Mouse (Mus musculus): ENCODE results near the gene Mcm3ap.

Mcm3ap gene

DNA sequence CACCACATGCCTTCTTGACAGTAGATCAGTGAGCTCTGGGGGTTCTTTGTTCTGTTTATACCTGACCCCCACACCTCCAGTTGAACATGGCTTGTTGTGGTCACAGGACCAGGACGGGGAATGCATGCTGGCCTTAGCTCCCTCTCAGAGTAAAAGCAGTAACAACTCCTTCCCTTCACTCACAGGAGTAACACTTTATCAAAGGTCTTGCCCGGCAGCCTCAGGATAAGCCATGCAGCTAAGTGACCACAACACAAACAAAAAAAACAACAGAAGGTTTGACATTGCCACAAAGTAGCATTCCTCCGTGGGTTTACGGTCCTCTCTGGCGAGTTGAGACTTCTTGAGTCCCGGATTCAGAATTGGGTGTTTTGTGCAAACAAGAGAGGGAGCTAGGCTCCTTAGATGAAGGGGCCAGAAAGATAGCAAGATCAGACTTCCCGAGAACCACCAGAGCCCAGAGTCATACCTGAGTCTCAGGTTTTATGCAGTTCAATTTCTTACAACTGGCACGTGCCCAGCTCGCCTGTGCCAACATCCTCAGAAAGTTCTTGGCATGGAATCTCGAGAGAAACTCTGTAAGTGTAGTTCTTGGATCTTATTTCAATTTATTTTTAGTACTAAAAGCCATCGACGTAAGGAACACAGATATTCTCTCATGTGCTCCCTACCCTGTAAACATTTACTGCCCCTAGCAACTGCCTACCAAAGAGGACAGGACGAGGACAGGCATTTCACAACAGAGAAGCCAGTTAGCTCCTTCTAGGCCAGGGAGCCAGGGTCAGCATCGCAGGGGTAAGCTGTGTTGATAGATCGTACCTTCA, 21.1 kb upstream of the Mcm3ap start:
- H3K9me3 ChIP-seq (ENCODE audit: low read length), result no peaks in the 10 kb centered on the region
- TF ChIP-seq CTCF (conservative IDR thresholded peaks at IDR 0.05; ENCODE audit: low read length), result no peak
- TF ChIP-seq NANOG (IDR thresholded peaks at IDR 0.05; ENCODE audit: borderline replicate concordance, low read length), result peak; percentile 35; the same call in 1 of the 2 replicates
- no peak for TF ChIP-seq POU5F1 (IDR thresholded peaks at IDR 0.05; ENCODE audit: borderline replicate concordance, low read length)
- peaks cover 53% of the 10 kb centered on the region for H3K4me1 ChIP-seq (replicated peaks; ENCODE audit: low read depth, low read length)
- no peak overlapping the region for H3K4me3 ChIP-seq (replicated peaks; ENCODE audit: low read length)
- H3K36me3 ChIP-seq (ENCODE audit: insufficient read depth, low read length), result no peaks in the 10 kb centered on the region
- no peaks in the 10 kb centered on the region for H3K27me3 ChIP-seq (ENCODE audit: insufficient read depth, low read length)

DNA sequence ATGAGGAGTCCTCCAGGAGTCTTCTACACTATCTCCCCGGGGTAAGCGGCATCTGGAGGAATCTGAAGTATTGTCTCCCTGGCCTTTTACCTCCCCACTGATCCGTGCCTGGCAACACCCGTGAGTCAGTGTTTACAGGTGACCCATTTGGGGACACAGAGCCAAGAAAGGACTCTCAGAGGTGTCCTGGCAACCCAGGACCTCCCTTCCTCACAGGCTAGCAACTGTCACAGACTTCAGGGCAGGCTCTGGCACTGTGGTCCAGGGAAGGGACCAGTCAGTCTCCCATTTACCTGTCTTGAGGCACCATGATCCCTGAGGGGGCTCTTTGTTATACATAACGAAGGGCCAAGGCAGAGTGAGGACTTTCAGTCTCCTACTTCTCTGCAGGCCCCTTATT, 19.9 kb upstream of the Mcm3ap start, which contains the start of gene 2610028H24Rik:
Gene 2610028H24Rik, plus strand, starts transcription at position 231 of the 400 bp plus-strand sequence.
- Histone ChIP-seq H3K9me3 (ENCODE audit: low read length) (no peaks in the 10 kb centered on the region), H3K4me1 (replicated peaks; ENCODE audit: low read depth, low read length) (peaks cover 45% of the 10 kb centered on the region), H3K27me3 (ENCODE audit: insufficient read depth, low read length) (no peaks in the 10 kb centered on the region), H3K4me3 (replicated peaks; ENCODE audit: low read length) (no peak within 1 kb of the TSS), H3K36me3 (ENCODE audit: insufficient read depth, low read length) (no peaks in the 10 kb centered on the region)
- TF ChIP-seq NANOG (IDR thresholded peaks at IDR 0.05; ENCODE audit: borderline replicate concordance, low read length) (no peak), POU5F1 (IDR thresholded peaks at IDR 0.05; ENCODE audit: borderline replicate concordance, low read length) (no peak), CTCF (conservative IDR thresholded peaks at IDR 0.05; ENCODE audit: low read length) (no peak)

DNA sequence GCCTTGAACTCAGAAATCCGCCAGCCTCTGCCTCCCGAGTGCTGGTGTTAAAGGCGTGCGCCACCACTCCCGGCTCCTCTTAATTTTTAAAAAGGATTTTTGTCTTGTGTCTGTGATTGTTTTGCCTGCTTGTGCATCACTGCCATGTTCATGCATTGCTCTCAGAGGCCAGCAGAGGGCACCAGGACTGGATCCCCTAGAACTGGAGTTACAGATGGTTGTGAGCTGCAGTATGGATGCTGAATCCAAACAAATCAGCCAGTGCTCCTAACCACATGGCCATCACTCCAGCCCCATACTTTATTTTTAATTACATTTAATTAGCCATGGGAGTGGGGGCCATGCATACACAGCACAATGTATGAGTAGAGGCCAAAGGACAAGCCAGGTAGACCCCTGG, 13.4 kb upstream of the Mcm3ap start:
- peak; percentile 76 for TF ChIP-seq CTCF (conservative IDR thresholded peaks at IDR 0.05; ENCODE audit: low read length)
- TF ChIP-seq NANOG (IDR thresholded peaks at IDR 0.05; ENCODE audit: borderline replicate concordance, low read length), result no peak
- Histone ChIP-seq H3K9me3 (ENCODE audit: low read length) (peaks cover 21% of the 10 kb centered on the region), H3K27me3 (ENCODE audit: insufficient read depth, low read length) (no peaks in the 10 kb centered on the region), H3K4me1 (replicated peaks; ENCODE audit: low read depth, low read length) (peaks cover 11% of the 10 kb centered on the region), H3K36me3 (ENCODE audit: insufficient read depth, low read length) (peaks cover 5% of the 10 kb centered on the region; the same call in 1 of the 2 replicates), H3K4me3 (replicated peaks; ENCODE audit: low read length) (no peak overlapping the region)

DNA sequence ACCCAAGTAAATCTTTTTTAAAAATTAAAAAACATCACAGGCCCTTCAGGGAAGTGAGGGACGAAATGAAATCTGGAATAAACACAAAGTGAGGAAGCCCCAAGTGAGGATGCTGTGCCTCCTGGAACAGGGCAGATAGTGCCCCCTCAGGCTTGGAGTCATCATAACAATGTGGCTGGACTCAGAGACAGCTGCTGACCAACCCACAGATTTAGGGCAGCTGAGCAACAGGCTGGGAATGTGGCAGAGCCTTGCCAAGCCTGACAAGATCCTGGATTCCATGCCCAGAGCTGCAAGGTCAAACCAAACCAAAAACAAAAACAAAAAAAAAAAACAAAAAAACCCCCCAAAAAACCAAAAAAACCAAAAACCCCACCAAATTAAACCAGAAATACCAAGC, 7.5 kb upstream of the Mcm3ap start:
- Histone ChIP-seq H3K36me3 (ENCODE audit: insufficient read depth, low read length) (peaks cover 28% of the 10 kb centered on the region), H3K27me3 (ENCODE audit: insufficient read depth, low read length) (no peaks in the 10 kb centered on the region), H3K4me3 (replicated peaks; ENCODE audit: low read length) (no peak overlapping the region), H3K4me1 (replicated peaks; ENCODE audit: low read depth, low read length) (peaks cover 29% of the 10 kb centered on the region), H3K9me3 (ENCODE audit: low read length) (peaks cover 26% of the 10 kb centered on the region)
- no peak for TF ChIP-seq NANOG (IDR thresholded peaks at IDR 0.05; ENCODE audit: borderline replicate concordance, low read length)
- no peak for TF ChIP-seq CTCF (conservative IDR thresholded peaks at IDR 0.05; ENCODE audit: low read length)
- no peak for TF ChIP-seq POU5F1 (IDR thresholded peaks at IDR 0.05; ENCODE audit: borderline replicate concordance, low read length)

DNA sequence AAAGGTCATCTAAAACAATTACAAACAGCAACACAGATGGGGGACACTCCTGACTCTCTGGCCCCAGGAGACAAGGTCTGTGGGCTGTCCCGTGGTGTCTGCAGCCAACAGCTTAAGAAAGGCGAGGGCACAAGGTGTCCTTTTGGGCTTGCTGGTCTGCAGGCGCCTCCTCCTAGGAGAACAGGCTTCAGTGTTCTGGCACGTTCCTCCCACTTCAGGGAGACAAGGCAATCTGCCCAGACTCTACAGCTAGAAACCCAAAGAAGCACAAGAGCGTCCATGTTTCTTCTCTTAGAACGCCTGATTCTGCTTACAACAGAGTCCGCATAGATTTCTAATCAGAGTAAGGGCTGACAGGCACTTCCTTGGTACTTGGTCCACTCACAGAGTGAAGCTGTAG, 6.4 kb upstream of the Mcm3ap start:
- peaks cover 29% of the 10 kb centered on the region for H3K4me1 ChIP-seq (replicated peaks; ENCODE audit: low read depth, low read length)
- peak overlapping the region; percentile 17 for H3K4me3 ChIP-seq (replicated peaks; ENCODE audit: low read length)
- H3K9me3 ChIP-seq (ENCODE audit: low read length), result peaks cover 26% of the 10 kb centered on the region
- H3K27me3 ChIP-seq (ENCODE audit: insufficient read depth, low read length), result no peaks in the 10 kb centered on the region
- H3K36me3 ChIP-seq (ENCODE audit: insufficient read depth, low read length), result peaks cover 31% of the 10 kb centered on the region
- no peak for TF ChIP-seq POU5F1 (IDR thresholded peaks at IDR 0.05; ENCODE audit: borderline replicate concordance, low read length)
- TF ChIP-seq NANOG (IDR thresholded peaks at IDR 0.05; ENCODE audit: borderline replicate concordance, low read length), result no peak
- TF ChIP-seq CTCF (conservative IDR thresholded peaks at IDR 0.05; ENCODE audit: low read length), result no peak

DNA sequence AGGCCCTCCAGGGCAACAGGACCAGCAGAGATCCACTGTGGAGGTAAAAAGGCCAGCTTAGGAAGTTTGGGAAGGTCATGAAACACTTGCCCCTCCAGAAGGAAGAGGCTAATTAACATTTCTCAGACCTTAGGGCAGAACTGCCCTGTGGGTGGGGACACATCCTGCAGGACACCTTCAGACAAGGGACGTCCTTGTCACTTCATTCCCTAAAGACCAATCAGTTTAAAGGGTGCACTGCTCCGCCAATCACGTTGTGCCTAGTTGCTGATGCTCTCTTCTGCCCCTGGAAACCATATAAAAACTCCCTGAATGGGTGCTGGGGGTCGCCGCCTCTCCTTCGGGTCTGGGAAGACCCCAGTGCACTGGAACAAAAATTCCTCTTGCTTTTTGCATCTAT, 6.0 kb upstream of the Mcm3ap start:
- no peaks in the 10 kb centered on the region for H3K27me3 ChIP-seq (ENCODE audit: insufficient read depth, low read length)
- H3K4me3 ChIP-seq (replicated peaks; ENCODE audit: low read length), result peak overlapping the region; percentile 64
- TF ChIP-seq NANOG (IDR thresholded peaks at IDR 0.05; ENCODE audit: borderline replicate concordance, low read length), result no peak
- no peak for TF ChIP-seq POU5F1 (IDR thresholded peaks at IDR 0.05; ENCODE audit: borderline replicate concordance, low read length)
- no peak for TF ChIP-seq CTCF (conservative IDR thresholded peaks at IDR 0.05; ENCODE audit: low read length)
- peaks cover 31% of the 10 kb centered on the region for H3K36me3 ChIP-seq (ENCODE audit: insufficient read depth, low read length)
- peaks cover 31% of the 10 kb centered on the region for H3K4me1 ChIP-seq (replicated peaks; ENCODE audit: low read depth, low read length)
- H3K9me3 ChIP-seq (ENCODE audit: low read length), result peaks cover 26% of the 10 kb centered on the region

DNA sequence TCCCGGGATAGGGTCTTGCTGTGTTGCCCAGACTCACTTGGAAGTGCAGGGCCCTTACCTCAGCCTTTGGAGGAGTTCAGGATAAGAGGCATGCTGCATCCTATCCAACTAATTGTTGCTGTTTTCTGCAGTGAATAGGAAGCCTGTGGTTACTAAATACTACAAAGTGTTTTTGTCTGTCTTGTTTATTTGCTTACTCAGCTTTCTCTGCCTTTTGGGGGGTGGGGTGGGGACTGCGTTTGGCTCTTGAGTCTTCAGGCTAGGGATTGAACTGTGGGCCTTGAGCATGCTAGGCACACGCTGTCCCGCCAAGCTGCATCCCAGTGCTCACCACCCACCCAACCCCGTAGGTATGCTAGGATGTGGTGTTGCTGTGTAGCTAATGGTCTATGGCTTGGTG, 5.0 kb downstream of the Mcm3ap start:
- Histone ChIP-seq H3K4me3 (replicated peaks; ENCODE audit: low read length) (no peak overlapping the region), H3K9me3 (ENCODE audit: low read length) (no peaks in the 10 kb centered on the region), H3K36me3 (ENCODE audit: insufficient read depth, low read length) (peaks cover 84% of the 10 kb centered on the region), H3K4me1 (replicated peaks; ENCODE audit: low read depth, low read length) (peaks cover 30% of the 10 kb centered on the region), H3K27me3 (ENCODE audit: insufficient read depth, low read length) (no peaks in the 10 kb centered on the region)
- TF ChIP-seq POU5F1 (IDR thresholded peaks at IDR 0.05; ENCODE audit: borderline replicate concordance, low read length), result no peak
- TF ChIP-seq CTCF (conservative IDR thresholded peaks at IDR 0.05; ENCODE audit: low read length), result no peak
- TF ChIP-seq NANOG (IDR thresholded peaks at IDR 0.05; ENCODE audit: borderline replicate concordance, low read length), result no peak

DNA sequence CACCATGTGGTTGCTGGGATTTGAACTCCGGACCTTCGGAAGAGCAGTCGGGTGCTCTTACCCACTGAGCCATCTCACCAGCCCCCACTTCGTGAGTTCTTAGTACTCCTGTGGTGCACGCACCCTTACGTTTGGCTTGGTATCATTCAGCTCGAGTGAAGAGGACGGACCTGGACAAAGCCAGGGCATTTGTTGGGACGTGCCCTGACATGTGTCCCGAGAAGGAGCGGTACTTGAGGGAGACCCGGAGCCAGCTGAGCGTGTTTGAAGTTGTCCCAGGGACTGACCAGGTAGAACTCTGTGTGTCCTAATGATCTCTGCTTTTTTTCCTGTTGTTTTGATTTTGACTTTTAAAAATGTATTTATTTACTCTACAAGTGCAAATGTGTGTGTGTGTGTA, 12.1 kb downstream of the Mcm3ap start:
- H3K4me1 ChIP-seq (replicated peaks; ENCODE audit: low read depth, low read length), result peaks cover 18% of the 10 kb centered on the region
- no peak for TF ChIP-seq NANOG (IDR thresholded peaks at IDR 0.05; ENCODE audit: borderline replicate concordance, low read length)
- no peak for TF ChIP-seq CTCF (conservative IDR thresholded peaks at IDR 0.05; ENCODE audit: low read length)
- TF ChIP-seq POU5F1 (IDR thresholded peaks at IDR 0.05; ENCODE audit: borderline replicate concordance, low read length), result no peak
- H3K27me3 ChIP-seq (ENCODE audit: insufficient read depth, low read length), result no peaks in the 10 kb centered on the region
- peaks cover 97% of the 10 kb centered on the region for H3K36me3 ChIP-seq (ENCODE audit: insufficient read depth, low read length)
- H3K4me3 ChIP-seq (replicated peaks; ENCODE audit: low read length), result peak overlapping the region; percentile 67
- no peaks in the 10 kb centered on the region for H3K9me3 ChIP-seq (ENCODE audit: low read length)
